Mouse (Mus musculus) stomach, embryonic 16.5 days (tissue): ENCODE measurements around the gene Fam207a. TPM values are rescaled to one million over a fixed set of nuclear protein-coding genes. Genes with fewer than 3 reads are reported as not detected.
A peak's percentile ranks its signal among the peaks of the same experiment; 100 is the strongest.

ENCODE experiments used
- ATAC-seq: fragments of 200-750 bp; cut with Nextera tagmentation; 2 replicates; pipeline ENCODE4 v1.8.0; 2017; ENCODE audit warnings: moderate number of reproducible peaks, moderate TSS enrichment; ENCODE audit not compliant: insufficient read depth, low FRiP score
- H3K27ac ChIP-seq: fragments of 300-500 bp; sonication (generic); 2 replicates; pipeline ENCODE4 v1.5.1; 2014; ENCODE audit warnings: low read length
- H3K27me3 ChIP-seq: fragments of 300-500 bp; sonication (generic); 2 replicates; pipeline ENCODE4 v1.6.1; 2014; ENCODE audit warnings: low read length, control low read depth, mixed read lengths; ENCODE audit not compliant: control insufficient read depth, insufficient read depth
- H3K36me3 ChIP-seq: fragments of 300-500 bp; sonication (generic); 2 replicates; pipeline ENCODE4 v1.6.1; 2014; ENCODE audit warnings: low read length; ENCODE audit not compliant: control insufficient read depth, insufficient read depth
- H3K4me1 ChIP-seq: fragments of 300-500 bp; sonication (generic); 2 replicates; pipeline ENCODE4 v1.6.1; 2014; ENCODE audit warnings: low read length, control low read depth, mixed read lengths; ENCODE audit not compliant: control insufficient read depth, insufficient read depth
- H3K4me2 ChIP-seq: fragments of 300-500 bp; sonication (generic); 2 replicates; pipeline ENCODE4 v1.6.1; 2014; ENCODE audit warnings: low read depth, low read length, mixed read lengths
- H3K4me3 ChIP-seq: fragments of 300-500 bp; sonication (generic); replicated peaks from 2 replicates; pipeline ENCODE4 v1.5.1; 2014; ENCODE audit warnings: mild to moderate bottlenecking, low read length
- H3K9ac ChIP-seq: fragments of 300-500 bp; sonication (generic); 2 replicates; pipeline ENCODE4 v1.6.1; 2014; ENCODE audit warnings: low read length
- H3K9me3 ChIP-seq: fragments of 300-500 bp; sonication (generic); replicated peaks from 2 replicates; pipeline ENCODE4 v1.6.1; 2016; ENCODE audit warnings: low read length, control low read depth; ENCODE audit not compliant: control insufficient read depth
- WGBS: fragments of 180-500 bp; shearing (Covaris S2); extraction: QIAGEN DNeasy Blood & Tissue Kit; methylation state at CpG from one replicate; pipeline ENCODE4 v1.1.7; 2014; 5-methylcytosine and 5-hydroxymethylcytosine counted together
- polyA plus RNA-seq: library from polyadenylated mRNA; unstranded; fragments of >200 nt; fragmentation: Nextera tagmentation; extraction: Ambion mirVana; gene quantifications from 2 replicates; pipeline ENCODE4 v1.2.1, GENCODE M21; 2015

Gene Fam207a
- 29.7 and 31.0 TPM in 2 replicates for polyA plus RNA-seq

GRCm38 (mm10) chr10:77515385-77516348 lies at the start of gene Fam207a:
TSS of gene Fam207a (minus strand) at chr10:77515785.
- no peaks in the 10 kb centered on the region for H3K27me3 ChIP-seq
- peaks cover 18% of the 10 kb centered on the region for H3K4me1 ChIP-seq
- WGBS, result 1% methylated on average over 75 of the region's 75 CpGs
- peaks cover 13% of the 10 kb centered on the region for H3K36me3 ChIP-seq
- peak within 1 kb of the TSS; percentile 90 for H3K9ac ChIP-seq
- no peaks in the 10 kb centered on the region for H3K9me3 ChIP-seq
- H3K4me2 ChIP-seq, result peak within 1 kb of the TSS; percentile 87
- peak within 1 kb of the TSS; percentile 83 for H3K4me3 ChIP-seq
- H3K27ac ChIP-seq, result peak within 1 kb of the TSS; percentile 91
- peak; percentile 93 for ATAC-seq

- H3K9ac ChIP-seq, result no peak overlapping the region
- H3K4me1 ChIP-seq, result no peaks in the 10 kb centered on the region
- no peak overlapping the region for H3K27ac ChIP-seq
- no peak for ATAC-seq
- H3K36me3 ChIP-seq, result no peaks in the 10 kb centered on the region
- no peaks in the 10 kb centered on the region for H3K9me3 ChIP-seq
- no peak overlapping the region for H3K4me3 ChIP-seq
- no peak overlapping the region for H3K4me2 ChIP-seq
- WGBS, result 68% methylated on average over 8 of the region's 8 CpGs
- no peaks in the 10 kb centered on the region for H3K27me3 ChIP-seq
Measured at GRCm38 (mm10) chr10:77565005-77565404, 49.4 kb upstream of the Fam207a start.

- Histone ChIP-seq H3K4me2 (no peak overlapping the region), H3K9ac (no peak overlapping the region), H3K4me3 (no peak overlapping the region), H3K9me3 (no peaks in the 10 kb centered on the region), H3K4me1 (no peaks in the 10 kb centered on the region), H3K36me3 (no peaks in the 10 kb centered on the region), H3K27me3 (no peaks in the 10 kb centered on the region), H3K27ac (no peak overlapping the region)
- no peak for ATAC-seq
- WGBS, result 69% methylated on average over 2 of the region's 2 CpGs
Measured at GRCm38 (mm10) chr10:77561508-77561907, 45.9 kb upstream of the Fam207a start.

- H3K4me2 ChIP-seq, result no peak overlapping the region
- no peak for ATAC-seq
- H3K27me3 ChIP-seq, result no peaks in the 10 kb centered on the region
- H3K4me3 ChIP-seq, result no peak overlapping the region
- 81% methylated on average over 9 of the region's 9 CpGs for WGBS
- H3K27ac ChIP-seq, result no peak overlapping the region
- H3K36me3 ChIP-seq, result no peaks in the 10 kb centered on the region
- no peaks in the 10 kb centered on the region for H3K4me1 ChIP-seq
- H3K9ac ChIP-seq, result no peak overlapping the region
- H3K9me3 ChIP-seq, result no peaks in the 10 kb centered on the region
Measured at GRCm38 (mm10) chr10:77560830-77561229, 45.2 kb upstream of the Fam207a start.

GRCm38 (mm10) chr10:77560090-77560489 lies 44.5 kb upstream of the Fam207a start:
- Histone ChIP-seq H3K4me3 (no peak overlapping the region), H3K27ac (no peak overlapping the region), H3K9me3 (no peaks in the 10 kb centered on the region), H3K4me2 (no peak overlapping the region), H3K27me3 (no peaks in the 10 kb centered on the region), H3K36me3 (no peaks in the 10 kb centered on the region), H3K9ac (no peak overlapping the region), H3K4me1 (no peaks in the 10 kb centered on the region)
- ATAC-seq, result no peak
- WGBS, result 84% methylated on average over 11 of the region's 11 CpGs

- Histone ChIP-seq H3K4me2 (no peak overlapping the region), H3K4me3 (no peak overlapping the region), H3K9me3 (no peaks in the 10 kb centered on the region), H3K4me1 (no peaks in the 10 kb centered on the region), H3K36me3 (no peaks in the 10 kb centered on the region), H3K27ac (no peak overlapping the region), H3K27me3 (no peaks in the 10 kb centered on the region), H3K9ac (no peak overlapping the region)
- 86% methylated on average over 4 of the region's 4 CpGs for WGBS
- no peak for ATAC-seq
Measured at GRCm38 (mm10) chr10:77557641-77558040, 42.1 kb upstream of the Fam207a start.

GRCm38 (mm10) chr10:77556631-77557030 lies 41.0 kb upstream of the Fam207a start:
- Histone ChIP-seq H3K9ac (no peak overlapping the region), H3K4me2 (no peak overlapping the region), H3K36me3 (no peaks in the 10 kb centered on the region), H3K27ac (no peak overlapping the region), H3K4me1 (no peaks in the 10 kb centered on the region), H3K9me3 (no peaks in the 10 kb centered on the region), H3K27me3 (no peaks in the 10 kb centered on the region), H3K4me3 (no peak overlapping the region)
- 89% methylated on average over 7 of the region's 7 CpGs for WGBS
- no peak for ATAC-seq

GRCm38 (mm10) chr10:77554918-77555317 lies 39.3 kb upstream of the Fam207a start:
- H3K36me3 ChIP-seq, result no peaks in the 10 kb centered on the region
- no peak overlapping the region for H3K27ac ChIP-seq
- H3K9me3 ChIP-seq, result no peaks in the 10 kb centered on the region
- ATAC-seq, result no peak
- H3K4me3 ChIP-seq, result no peak overlapping the region
- H3K4me1 ChIP-seq, result peaks cover 2% of the 10 kb centered on the region; the same call in 1 of the 2 replicates
- H3K4me2 ChIP-seq, result no peak overlapping the region
- no peaks in the 10 kb centered on the region for H3K27me3 ChIP-seq
- H3K9ac ChIP-seq, result no peak overlapping the region
- WGBS, result 85% methylated on average over 4 of the region's 4 CpGs

- H3K9ac ChIP-seq, result no peak overlapping the region
- ATAC-seq, result no peak
- 75% methylated on average over 4 of the region's 4 CpGs for WGBS
- H3K9me3 ChIP-seq, result no peaks in the 10 kb centered on the region
- H3K4me3 ChIP-seq, result no peak overlapping the region
- peaks cover 2% of the 10 kb centered on the region; the same call in 1 of the 2 replicates for H3K4me1 ChIP-seq
- no peaks in the 10 kb centered on the region for H3K27me3 ChIP-seq
- no peak overlapping the region for H3K27ac ChIP-seq
- H3K36me3 ChIP-seq, result no peaks in the 10 kb centered on the region
- H3K4me2 ChIP-seq, result no peak overlapping the region
Measured at GRCm38 (mm10) chr10:77553285-77553684, 37.7 kb upstream of the Fam207a start.
